Mouse (Mus musculus): ENCODE data around the gene Prkag2.
A peak's percentile ranks its signal among the peaks of the same experiment; 100 is the strongest.

The Prkag2 gene

DNA sequence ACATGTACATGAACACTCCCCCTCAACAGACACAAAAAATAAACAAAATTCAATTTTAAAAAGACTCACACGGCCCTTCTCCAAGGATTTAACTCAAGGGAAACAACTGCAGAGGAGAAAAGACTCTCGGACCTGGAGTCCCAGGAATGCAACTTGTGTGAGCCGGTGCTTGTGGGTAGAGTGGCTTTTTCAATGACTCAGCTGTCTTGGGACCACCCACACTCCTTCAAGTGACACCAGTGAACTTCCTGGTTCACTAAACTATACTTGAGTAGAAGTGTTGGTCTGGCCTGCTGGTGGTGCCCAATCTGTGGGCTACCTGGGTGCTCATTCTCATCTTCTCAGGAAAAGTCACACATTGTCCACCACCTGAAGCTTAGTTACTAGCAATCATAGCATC, 53.7 kb downstream of the Prkag2 start:
- DNase-seq (ENCODE audit: low spot score), result no peak

DNA sequence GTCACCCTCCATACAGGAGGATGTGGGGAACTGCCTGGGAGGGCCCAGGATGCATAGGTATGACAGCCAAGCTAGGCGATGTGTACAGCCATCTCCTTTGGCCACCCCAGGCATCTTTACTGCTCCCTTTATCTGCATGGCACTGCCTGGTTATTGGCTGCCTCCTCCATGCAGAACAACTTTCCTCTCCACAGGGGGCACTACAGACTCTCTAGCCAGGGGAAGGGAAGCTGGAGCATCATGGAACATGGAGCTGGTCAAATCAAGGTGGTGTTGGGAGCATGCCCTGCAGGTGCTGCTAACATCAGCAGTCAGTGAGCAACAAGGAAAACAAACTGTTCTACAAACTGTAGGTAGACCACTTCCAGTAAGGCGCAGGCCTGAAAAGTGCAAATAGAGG, 56.4 kb downstream of the Prkag2 start:
- DNase-seq (ENCODE audit: low spot score), result no peak

DNA sequence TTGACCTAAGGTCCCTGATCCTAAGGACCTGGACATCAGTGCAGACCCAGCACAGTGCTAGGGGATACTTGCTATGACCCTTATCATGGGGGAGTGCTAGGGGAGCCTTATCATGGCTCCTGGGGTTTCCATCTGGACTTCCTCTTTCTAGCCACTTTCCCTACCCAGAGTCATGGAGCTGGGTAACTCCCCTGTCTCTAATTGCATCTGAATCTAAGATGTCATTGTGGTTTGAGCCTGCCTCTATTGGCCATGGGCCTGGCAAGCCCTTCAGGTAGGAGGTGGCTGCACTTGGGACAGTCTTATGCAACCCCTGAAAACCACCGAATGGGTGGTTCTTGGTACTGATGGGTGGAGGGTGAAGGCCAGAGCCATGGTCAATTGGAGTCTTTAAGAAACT, 58.5 kb downstream of the Prkag2 start:
- DNase-seq (ENCODE audit: low spot score), result no peak

DNA sequence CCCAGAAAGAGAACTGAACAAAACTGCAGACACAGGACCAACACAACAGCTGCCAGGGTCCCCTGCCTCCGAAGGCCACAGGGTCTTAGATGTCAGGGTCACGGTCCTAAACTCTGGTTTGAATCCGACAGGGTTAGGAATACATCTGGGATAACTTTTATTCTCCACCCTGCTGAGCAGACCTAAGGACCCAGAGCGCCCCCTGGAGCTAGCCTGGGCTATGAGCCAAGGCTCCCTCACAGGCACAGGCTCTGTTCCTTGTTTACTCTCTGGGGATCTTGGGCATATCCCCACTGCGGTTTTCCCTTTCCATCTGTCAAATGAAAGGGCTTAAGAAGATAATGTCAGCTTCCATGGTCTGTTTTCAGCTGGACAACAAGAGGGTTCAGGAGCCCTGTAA, 59.1 kb downstream of the Prkag2 start:
- DNase-seq (ENCODE audit: low spot score), result peak; percentile 53

DNA sequence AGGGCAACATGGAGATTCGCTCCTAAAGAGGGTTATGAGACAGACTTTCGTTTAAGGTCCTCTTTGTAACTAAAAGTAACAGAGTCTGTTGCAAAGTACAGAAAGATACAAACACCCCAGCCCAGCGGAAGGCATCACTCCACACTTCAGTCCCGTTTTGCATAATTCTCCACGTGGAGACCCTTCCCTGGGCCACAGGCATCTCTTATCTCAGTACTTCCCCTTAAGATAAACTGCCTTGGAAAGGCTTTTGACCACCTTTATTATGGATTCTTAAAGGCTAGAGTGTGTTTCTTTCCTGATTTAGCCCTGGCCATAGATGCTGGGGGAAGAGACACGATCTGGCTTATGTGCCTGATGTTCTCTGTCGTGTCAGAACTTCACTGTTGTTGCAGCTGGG, 59.5 kb downstream of the Prkag2 start:
- DNase-seq (ENCODE audit: low spot score), result no peak

DNA sequence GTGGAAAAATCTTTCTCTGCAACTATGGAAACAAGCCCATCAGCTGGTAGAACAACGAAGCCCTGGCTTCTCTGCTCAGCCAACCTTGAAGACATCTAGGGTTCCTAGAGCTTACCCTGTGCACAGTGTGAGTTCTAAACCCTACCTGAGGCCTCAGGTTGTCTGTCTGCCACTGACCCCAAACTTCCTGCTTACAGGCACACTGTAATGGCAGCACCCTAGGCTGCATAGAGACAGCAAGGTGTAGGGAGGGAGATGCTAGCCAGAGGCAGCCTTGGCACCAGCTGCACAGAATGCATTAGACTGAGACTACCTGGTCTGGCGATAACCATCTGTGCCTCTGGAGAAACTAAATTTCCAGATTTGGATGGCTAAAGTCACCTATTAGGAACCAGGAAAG, 61.6 kb downstream of the Prkag2 start:
- no peak for DNase-seq (ENCODE audit: low spot score)

DNA sequence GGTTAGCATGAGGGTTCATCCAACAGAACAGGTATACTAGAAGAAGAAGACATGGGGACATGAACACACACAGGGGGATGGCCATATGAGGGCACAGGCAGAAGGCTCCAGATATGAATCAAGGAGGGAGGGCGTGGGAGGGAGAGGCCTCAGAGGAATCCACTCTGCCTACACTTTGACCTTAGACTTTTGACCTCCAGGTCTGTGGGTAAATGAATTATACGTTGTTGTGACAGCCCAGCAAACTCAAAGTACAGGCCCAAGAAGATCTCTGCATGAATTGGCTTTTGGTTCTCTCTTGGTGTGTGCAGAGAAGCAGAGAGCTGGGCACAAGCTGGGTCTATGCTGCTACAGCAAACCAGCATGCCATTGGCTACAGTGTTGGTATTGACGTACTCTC, 65.1 kb downstream of the Prkag2 start:
- DNase-seq (ENCODE audit: low spot score), result no peak

DNA sequence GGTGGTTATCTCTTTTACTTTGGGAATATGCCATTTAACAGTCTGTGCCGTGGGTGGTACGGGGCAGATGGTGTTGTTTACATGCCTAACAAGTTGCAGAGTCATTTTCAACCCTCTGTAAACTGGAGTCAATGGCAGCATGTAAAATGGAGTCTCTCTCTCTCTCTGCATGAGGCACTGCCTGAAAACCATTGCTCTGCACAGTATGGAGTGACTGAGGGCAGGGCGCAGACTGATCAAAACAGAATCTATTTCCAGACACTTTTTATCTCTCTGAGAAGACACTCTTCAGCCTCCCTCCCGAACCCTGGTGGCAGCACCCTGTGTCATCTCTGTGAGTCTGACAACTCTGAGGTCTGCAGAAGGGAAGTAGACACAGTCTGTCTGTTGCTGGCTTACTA, 69.0 kb downstream of the Prkag2 start:
- DNase-seq (ENCODE audit: low spot score), result peak; percentile 77

DNA sequence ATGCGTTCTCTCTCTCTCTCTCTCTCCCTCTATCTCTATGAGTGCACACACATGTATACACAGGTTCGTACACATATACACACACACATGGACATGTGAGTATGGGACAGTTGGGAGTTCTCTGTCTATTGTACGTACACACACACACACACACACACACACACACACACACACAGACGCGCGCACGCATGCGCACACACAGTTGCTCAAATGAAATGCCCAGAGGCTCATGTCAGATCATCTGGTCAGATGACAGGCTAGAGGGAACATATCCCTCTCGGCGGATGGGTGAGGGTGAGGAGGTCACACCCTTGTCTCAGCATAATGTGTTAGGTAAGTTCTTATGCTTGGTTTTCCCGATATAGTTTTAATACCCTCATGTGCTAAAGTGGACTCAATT, 69.4 kb downstream of the Prkag2 start:
- DNase-seq (ENCODE audit: low spot score), result no peak

DNA sequence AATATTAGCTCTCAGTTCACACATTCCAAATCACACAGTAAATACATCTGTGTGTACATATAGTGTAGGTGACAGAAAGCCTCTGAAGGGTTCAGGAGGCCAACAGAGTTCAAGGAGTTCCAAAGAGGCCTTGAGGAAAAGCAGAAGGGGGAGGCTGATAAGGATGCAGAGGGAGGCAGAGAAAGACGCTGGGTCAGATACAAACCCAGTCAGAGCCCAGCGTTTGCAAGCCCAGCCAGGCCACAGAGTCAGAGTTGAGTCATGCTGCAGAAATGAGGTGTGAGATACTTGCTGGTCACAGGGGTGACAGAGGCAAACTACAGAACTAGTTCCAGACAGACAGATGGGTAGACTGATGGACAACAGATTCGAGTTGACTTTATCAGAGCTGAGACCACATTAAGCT, 70.2 kb downstream of the Prkag2 start:
- no peak for DNase-seq (ENCODE audit: low spot score)

DNA sequence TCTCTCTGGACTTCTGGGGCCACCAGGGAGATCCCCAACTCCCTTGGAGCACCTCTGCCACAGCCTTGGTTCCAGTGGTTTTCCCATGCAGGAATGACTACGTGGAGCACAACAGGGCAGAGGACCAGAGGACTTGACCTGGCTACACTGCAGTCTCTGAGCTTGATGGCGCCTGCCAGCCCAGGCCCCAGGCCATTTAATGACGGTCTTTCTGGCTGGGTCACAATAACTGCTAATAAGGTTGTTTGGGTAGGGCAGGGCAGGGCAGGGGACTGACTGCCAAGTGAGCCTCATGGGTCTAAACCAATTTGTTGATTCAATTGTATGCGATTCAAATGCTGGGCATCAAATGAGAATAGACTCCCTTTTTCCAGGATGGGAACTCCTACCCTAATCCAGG, 72.8 kb downstream of the Prkag2 start:
- no peak for DNase-seq (ENCODE audit: low spot score)

DNA sequence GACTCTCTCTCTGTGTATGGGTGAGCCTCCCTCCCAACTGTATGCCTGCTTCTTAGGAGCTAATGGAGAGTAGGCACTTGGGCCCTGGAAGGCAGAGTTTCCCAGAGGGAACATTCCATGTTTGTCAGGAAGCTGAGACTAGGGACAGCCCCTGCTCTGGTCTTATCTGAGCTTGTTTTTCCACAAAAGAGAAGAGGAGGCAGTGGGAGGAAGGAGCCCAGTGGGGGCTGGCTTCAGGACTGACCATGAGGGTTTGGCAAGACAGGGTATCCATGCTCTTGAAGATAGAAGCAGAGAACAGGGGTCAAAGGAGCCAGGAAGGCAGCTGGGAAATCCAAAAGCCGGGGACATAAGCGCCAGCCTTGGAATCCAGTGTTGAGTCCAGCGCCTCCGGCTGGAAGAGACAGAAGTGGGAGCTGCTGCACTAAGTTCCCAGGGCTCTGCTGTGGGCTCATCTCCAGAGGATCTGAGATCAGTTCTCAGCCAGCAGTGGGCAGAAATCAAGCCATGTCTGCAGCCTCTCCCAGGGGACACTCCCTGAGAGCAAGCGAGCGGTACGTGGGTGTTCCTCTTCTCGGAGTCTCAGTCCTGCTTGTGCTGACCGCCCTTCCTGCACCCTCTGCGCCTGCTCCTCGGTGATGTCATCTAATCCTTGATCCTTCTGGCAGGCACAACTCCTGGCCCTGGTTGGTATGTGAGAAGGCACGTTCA, 75.0 kb downstream of the Prkag2 start:
- no peak for DNase-seq (ENCODE audit: low spot score)

DNA sequence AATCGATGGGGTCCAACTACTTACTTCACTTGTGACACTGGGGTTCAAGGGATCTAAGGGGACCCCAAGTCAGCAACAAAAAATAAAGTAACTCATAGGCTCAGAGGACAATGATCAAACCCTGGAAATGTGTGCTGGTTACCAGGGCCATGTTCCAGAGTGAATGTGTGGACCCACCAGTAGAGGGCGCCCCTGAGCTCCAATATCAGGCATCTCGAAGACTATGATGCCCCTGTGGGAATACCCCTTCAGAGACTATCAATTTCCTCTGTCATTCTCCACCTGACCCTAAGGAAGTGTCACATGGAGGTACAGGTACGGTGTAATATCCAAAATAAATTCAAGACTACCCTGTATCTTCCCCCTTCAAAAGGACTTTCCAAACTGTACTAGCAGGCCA, 77.5 kb downstream of the Prkag2 start:
- peak; percentile 55 for DNase-seq (ENCODE audit: low spot score)

DNA sequence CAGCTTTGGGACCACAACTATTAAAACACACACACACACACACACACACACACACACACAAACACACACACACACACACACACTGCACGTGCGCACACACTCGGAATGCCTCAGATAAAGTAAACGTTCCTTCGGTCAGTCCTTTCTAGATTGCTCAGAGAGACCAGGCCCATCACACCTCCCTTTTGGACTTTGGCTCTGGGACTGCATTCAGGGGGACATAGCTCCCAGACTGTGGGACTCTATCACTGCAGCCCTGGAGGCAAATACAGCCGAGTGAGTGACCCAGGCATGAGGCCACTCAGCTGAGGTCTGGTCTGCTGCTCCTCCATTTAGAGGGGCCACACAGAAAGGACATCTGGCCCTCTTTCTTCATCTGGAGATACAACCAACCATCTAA, 81.2 kb downstream of the Prkag2 start:
- DNase-seq (ENCODE audit: low spot score), result no peak

DNA sequence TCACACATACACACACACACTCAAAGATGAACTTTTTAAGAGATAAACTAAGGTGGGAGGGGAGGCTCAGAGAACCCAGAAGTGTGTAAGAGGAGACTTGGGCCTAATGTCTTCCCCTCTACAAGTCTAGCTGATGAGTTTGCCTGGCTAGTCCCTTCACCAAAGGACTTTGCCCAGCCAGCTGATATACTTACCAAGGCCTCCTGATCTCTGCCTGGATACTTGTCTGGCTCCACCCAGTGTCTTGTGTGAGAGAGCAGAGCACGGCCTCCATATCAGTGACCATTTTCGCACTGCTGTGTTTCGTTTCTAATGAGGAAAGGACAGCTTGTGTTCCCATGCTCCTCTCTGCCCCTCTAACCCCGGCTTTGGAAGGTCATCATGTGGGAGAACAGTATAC, 88.3 kb downstream of the Prkag2 start:
- DNase-seq (ENCODE audit: low spot score), result no peak

DNA sequence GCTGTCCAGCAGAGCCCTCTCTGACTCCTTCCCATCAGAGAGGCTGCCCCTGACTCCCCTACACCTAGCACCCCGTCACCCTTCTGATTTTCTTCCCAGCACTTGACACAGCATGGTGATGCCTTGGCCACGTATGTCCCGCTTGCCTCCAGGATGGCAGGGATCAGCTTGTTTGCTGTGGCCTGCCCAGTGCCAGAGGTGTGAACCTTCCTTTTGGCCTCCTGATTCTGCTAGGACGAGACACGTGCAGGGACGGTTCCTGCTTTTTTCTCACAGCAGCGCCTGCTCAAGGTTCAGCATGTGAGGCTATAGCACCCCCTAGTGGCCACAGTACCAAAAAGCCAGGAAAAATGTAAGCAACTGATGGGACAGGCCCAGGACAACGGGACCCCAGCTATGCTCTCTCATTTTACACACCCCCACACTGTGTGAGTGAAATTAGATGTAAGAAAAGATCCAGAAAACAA, 89.4 kb downstream of the Prkag2 start:
- DNase-seq (ENCODE audit: low spot score), result peak; percentile 88

DNA sequence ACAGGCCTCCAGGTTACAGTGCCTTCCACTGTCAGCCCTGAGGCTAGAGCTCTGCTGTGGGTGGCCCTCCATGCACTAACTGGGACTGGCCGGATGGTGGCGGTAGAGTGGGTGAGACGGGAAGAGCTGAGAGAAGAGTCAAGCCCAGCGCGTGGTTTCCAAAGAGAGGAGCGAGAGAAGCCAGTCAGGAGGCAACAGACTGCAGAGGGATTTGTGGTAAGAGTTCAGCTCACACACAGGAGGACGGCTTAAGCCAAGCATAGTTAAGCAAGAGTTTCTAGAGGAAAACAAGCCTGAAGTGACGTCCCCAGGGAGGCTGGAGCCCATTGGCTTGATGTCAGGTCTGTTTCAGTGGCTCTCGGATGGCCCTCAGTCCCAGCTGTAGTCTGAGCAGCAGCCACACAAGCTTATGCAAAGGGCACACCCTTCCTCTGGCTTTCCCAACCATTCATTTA, 90.0 kb downstream of the Prkag2 start:
- DNase-seq (ENCODE audit: low spot score), result peak; percentile 85

DNA sequence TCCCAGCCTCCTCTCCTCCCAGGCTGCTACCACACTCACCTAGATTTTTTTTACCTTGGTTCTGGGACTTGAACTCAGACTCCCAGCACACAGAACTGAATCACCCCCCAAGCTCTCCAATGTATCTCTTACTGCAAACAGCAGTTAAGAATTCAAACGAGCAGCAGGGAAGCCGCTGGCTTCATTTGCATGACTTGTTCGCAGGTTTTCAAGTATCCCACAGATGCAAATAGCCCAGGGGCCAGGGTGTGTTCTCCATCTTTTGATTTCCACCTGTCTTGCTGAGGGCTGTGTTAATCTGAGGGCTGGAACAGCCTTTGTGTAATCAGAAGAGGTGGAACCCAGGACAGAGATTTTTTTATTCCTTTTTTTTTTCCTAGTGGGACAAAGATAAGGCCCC, 90.7 kb downstream of the Prkag2 start:
- DNase-seq (ENCODE audit: low spot score), result no peak

DNA sequence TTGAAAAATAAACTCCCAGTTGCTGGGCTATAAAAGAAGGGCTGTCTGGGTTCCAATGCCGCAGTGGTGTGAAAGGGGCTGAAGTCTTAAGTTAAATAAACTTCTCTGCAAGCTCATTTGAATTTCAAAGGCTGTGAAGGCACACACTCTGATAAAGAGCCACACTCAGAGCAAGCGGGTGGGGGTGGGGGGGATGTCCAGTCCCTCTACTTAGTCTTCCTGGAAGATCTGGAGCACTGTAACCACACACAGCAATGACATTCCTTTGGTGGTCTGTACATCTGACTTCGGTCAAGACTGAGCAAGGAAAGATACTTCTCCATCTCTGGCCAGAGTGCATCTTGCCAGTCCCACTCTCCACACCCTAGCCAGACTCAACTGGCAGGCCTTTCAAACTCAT, 91.5 kb downstream of the Prkag2 start:
- no peak for DNase-seq (ENCODE audit: low spot score)

DNA sequence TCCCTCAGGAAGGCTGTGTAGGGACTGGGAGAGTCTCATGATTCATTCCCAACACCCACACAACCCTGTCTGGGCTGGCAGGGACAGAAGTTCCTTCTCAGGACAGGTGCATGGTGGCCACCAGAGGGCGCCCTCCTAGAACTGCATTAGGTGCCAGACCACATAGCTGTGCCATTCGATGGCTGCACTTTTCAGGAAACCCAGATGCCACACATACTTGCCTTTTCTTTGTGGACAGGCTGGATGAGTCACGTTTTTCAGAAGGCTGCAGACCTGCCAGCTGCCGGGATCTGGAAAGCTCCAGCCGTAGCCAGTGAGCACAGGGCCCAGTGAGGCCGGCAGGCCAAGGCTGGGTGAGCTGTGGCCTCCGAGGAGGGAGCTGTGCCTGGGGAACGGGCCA, 93.6 kb downstream of the Prkag2 start:
- peak; percentile 86 for DNase-seq (ENCODE audit: low spot score)

DNA sequence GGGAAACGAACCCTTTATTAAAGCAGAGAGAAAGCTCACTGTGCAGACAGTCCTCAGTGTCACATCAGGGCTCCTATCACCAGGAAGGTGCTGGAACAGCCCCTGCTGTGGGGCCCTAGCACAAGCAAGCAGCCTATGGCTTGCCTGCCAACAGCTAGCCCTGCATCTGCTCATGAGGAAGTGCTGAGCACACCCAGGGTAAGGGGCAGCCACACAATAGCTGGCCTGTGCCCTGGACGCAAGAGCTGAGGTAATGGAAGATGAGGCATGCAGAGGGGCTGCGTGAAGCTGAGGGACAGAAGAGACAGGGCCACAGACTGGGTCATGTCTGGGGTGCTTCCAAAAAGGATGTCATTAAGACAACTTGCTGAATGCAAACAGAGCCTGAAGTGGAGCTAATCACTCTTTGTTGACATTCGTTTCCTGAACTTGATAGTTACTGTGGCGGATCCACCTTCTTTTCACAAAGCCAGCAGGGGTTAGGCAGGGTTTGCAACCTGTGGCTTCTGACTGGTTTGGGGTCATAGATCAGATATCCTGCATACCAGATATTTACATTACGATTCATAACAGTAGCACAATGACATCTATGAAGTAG, 94.8 kb downstream of the Prkag2 start:
- DNase-seq (ENCODE audit: low spot score), result no peak

DNA sequence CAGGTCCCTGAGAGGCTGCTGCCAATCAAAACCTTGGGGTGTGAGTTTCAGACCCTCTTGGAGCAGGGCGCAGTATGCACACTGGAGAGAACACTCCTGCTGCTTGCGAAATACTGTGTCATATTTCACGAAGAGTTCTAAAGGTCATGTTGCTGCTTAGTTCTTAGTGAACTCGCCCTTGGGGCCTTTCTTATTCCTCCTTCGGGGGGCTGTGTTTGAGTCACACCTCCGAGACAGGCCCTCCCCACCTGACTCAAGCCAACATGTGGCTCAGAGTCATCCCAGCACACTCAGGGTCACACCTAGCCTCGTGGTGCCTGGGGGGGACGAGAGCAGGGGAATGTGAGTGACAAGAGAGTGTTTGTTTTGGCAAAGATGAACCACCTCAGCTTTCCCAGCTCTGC, 99.0 kb downstream of the Prkag2 start:
- no peak for DNase-seq (ENCODE audit: low spot score)

DNA sequence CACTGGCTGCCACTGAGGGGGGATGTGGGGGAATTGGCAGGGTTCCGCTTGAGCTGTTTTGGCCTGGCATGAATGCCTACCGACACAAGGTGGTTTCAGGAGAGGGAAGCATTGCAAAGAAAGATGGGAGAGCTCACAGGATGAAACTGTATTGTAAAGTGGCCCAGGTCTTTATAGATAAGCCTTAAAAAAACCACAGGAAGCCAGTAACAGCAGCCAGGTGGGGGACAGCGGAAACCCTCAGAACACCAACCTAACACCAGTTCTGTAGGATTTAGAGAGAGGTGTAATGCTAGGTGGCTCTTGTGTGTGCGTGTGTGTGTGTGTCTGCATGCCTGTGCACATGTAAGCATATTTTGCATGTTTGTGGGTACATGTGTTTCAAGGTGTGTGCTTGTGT, 101.1 kb downstream of the Prkag2 start:
- DNase-seq (ENCODE audit: low spot score), result no peak

DNA sequence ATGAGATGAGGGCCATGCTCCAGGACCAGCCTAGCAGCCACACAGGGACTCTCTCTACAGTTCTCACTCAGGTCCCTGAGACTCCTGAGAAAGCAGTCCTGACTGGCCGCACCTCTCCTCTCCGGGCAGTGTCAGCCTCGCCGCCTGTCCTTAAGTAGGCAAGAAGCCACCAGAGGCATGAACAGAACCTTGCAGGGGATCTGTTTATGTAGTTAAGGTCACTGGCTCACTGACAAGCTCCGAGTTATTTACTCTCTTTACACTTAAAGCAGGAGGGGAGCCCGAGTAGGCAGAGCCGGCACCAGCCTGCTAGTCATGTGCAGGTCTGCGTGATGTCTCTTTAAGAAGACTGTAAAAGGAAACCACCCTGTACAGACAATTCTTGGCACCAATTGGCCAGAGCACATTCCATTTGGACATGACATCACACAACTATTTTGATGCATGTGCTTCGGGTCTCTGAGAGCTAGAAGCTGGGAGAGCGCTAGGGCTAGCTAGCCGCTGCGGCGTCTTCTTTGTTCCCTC, 104.8 kb downstream of the Prkag2 start:
- peak; percentile 50 for DNase-seq (ENCODE audit: low spot score)

Data from layer of hippocampus, adult 11-12 months (tissue).